Mouse (Mus musculus): ENCODE data around the gene Elmod1. TPM values are rescaled to one million over a fixed set of nuclear protein-coding genes. Genes with fewer than 3 reads are reported as not detected.

The Elmod1 gene
- polyA plus RNA-seq, 1 experiment from 2014 or later, result 1.2 TPM

GRCm38 (mm10) chr9:53899836-53900235 lies 75.3 kb downstream of the Elmod1 start:
- Histone ChIP-seq H3K9me3 (no peaks in the 10 kb centered on the region), H3K27ac (no peak overlapping the region), H3K4me1 (replicated peaks) (no peaks in the 10 kb centered on the region), H3K27me3 (ENCODE audit: insufficient read depth, poor library complexity, severe bottlenecking) (no peaks in the 10 kb centered on the region), H3K4me3 (no peak overlapping the region), H3K36me3 (no peaks in the 10 kb centered on the region)
- WGBS, result 89% methylated on average over 6 of the region's 6 CpGs
- no peak for DNase-seq (ENCODE audit: low spot score)

GRCm38 (mm10) chr9:53895827-53896226 lies 79.3 kb downstream of the Elmod1 start:
- Histone ChIP-seq H3K9me3 (no peaks in the 10 kb centered on the region), H3K4me1 (replicated peaks) (no peaks in the 10 kb centered on the region), H3K27me3 (ENCODE audit: insufficient read depth, poor library complexity, severe bottlenecking) (no peaks in the 10 kb centered on the region), H3K27ac (no peak overlapping the region), H3K4me3 (no peak overlapping the region), H3K36me3 (no peaks in the 10 kb centered on the region)
- no peak for DNase-seq (ENCODE audit: low spot score)
- WGBS, result 59% methylated on average over 7 of the region's 7 CpGs

- no peaks in the 10 kb centered on the region for H3K27me3 ChIP-seq (ENCODE audit: insufficient read depth, poor library complexity, severe bottlenecking)
- no peaks in the 10 kb centered on the region for H3K36me3 ChIP-seq
- H3K4me3 ChIP-seq, result no peak overlapping the region
- H3K27ac ChIP-seq, result no peak overlapping the region
- no peaks in the 10 kb centered on the region for H3K4me1 ChIP-seq (replicated peaks)
- H3K9me3 ChIP-seq, result no peaks in the 10 kb centered on the region
- WGBS, result 0% methylated on average over 1 of the region's 1 CpGs
- DNase-seq (ENCODE audit: low spot score), result peak; percentile 35
Measured at GRCm38 (mm10) chr9:53890075-53890474, 85.0 kb downstream of the Elmod1 start.

- Histone ChIP-seq H3K9me3 (no peaks in the 10 kb centered on the region), H3K27me3 (ENCODE audit: insufficient read depth, poor library complexity, severe bottlenecking) (no peaks in the 10 kb centered on the region), H3K36me3 (no peaks in the 10 kb centered on the region), H3K4me3 (no peak overlapping the region), H3K27ac (no peak overlapping the region), H3K4me1 (replicated peaks) (no peaks in the 10 kb centered on the region)
- 91% methylated on average over 23 of the region's 23 CpGs for WGBS
- DNase-seq (ENCODE audit: low spot score), result no peak
Measured at GRCm38 (mm10) chr9:53883588-53884280, 91.4 kb downstream of the Elmod1 start.

DNA sequence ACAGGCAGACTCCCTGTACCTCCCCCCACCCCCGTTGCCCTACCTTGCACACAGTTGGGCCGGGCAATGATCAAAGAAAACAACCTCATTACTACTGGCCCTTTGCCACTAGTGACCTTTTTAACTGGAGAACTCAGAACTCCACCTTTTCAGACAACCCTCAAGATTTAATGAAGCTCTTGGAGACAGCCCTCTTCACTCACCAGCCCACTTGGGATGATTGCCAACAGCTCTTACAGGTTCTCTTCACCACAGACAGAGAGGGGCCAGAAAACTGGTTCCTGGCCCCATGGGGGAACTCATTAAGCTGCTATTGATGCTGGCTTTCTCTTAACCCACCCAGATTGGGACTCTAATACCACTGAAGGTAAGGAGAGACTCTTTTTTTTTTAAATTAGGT lies 97.7 kb downstream of the Elmod1 start:
- Histone ChIP-seq H3K27ac (no peak overlapping the region), H3K9me3 (no peaks in the 10 kb centered on the region), H3K4me3 (no peak overlapping the region), H3K27me3 (ENCODE audit: insufficient read depth, poor library complexity, severe bottlenecking) (no peaks in the 10 kb centered on the region), H3K4me1 (replicated peaks) (no peaks in the 10 kb centered on the region), H3K36me3 (no peaks in the 10 kb centered on the region)
- DNase-seq (ENCODE audit: low spot score), result no peak
- WGBS, result 63% methylated on average over 2 of the region's 2 CpGs

- H3K27me3 ChIP-seq (ENCODE audit: insufficient read depth, poor library complexity, severe bottlenecking), result no peaks in the 10 kb centered on the region
- H3K4me3 ChIP-seq, result no peak overlapping the region
- H3K4me1 ChIP-seq (replicated peaks), result no peaks in the 10 kb centered on the region
- no peak overlapping the region for H3K27ac ChIP-seq
- 0 out of 2 replicates have a peak, but pooled peaks cover 3% of the 10 kb centered on the region for H3K9me3 ChIP-seq
- no peak for DNase-seq (ENCODE audit: low spot score)
- 94% methylated on average over 8 of the region's 8 CpGs for WGBS
- no peaks in the 10 kb centered on the region for H3K36me3 ChIP-seq
Measured at GRCm38 (mm10) chr9:53873239-53873638, 101.9 kb downstream of the Elmod1 start.

Other genes with a start within 250 kb of the Elmod1 start
- gene Slc35f2, start 203.8 kb downstream of the Elmod1 start, polyA plus RNA-seq (2016; fragmentation: Nextera tagmentation; extraction: Ambion mirVana), result 3.4 and 3.7 TPM in 2 replicates
- gene Sln, start 125.1 kb downstream of the Elmod1 start, polyA plus RNA-seq (2016; fragmentation: Nextera tagmentation; extraction: Ambion mirVana), result not detected in 2 replicates
- 0.16 and 0.24 TPM in 2 replicates for gene Tnfaip8l3, start 93.1 kb upstream of the Elmod1 start, polyA plus RNA-seq (2016; fragmentation: Nextera tagmentation; extraction: Ambion mirVana)